Mouse (Mus musculus) skeletal muscle tissue, adult 2 months (tissue): ENCODE data around the gene S1pr1.

Experiments used
- DNase-seq: peaks from one replicate; pipeline ENCODE4 v3.0.0-alpha.2; 2012; ENCODE audit warnings: low read depth, low spot score

S1pr1 gene

DNA sequence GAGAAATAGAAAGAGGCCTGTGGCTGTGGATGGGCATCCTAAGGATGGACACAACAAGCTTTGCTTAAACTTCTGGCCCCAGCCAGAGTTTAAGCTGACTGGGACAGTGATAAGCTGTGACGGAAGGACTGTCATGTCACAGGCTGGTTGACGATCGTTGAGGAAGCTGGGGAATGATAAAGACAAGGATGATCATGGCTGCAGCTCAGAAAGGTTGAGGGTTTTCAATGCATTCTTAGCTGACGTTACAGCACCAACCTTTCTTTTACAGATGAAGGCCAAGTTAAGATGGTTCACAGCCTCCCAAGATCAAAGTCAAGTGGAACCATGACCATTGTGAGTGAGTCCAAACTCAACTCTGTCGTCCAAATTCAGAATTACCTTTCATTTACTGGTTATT, 40.2 kb downstream of the S1pr1 start:
- DNase-seq, result no peak

- no peak for DNase-seq
Observed at GRCm38 (mm10) chr3:115673663-115674157, 41.2 kb downstream of the S1pr1 start.

- DNase-seq, result no peak
Observed at GRCm38 (mm10) chr3:115672965-115673662, 41.8 kb downstream of the S1pr1 start.

DNA sequence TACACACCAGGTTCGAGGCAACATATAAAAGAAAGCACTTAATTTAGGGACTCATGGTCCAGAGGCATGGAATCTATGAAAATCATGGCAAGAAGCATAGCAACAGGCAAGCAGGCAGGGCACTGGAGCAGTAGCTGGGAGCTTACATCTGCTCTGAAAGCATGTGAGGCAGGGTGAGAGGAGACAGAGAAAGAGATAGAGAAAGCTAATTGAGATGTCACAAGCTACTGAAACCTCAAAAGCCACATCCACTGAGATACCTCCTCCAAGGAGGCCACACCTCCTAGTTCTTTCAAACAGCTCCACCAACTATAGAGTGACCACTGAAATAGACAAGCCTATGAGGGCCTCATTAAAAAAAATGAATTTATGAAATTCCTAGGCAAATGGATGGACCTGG, 45.6 kb downstream of the S1pr1 start:
- DNase-seq, result no peak

GRCm38 (mm10) chr3:115667182-115667581, 47.7 kb downstream of the S1pr1 start:
- no peak for DNase-seq

- no peak for DNase-seq
Observed at GRCm38 (mm10) chr3:115666547-115666946, 48.3 kb downstream of the S1pr1 start.

DNA sequence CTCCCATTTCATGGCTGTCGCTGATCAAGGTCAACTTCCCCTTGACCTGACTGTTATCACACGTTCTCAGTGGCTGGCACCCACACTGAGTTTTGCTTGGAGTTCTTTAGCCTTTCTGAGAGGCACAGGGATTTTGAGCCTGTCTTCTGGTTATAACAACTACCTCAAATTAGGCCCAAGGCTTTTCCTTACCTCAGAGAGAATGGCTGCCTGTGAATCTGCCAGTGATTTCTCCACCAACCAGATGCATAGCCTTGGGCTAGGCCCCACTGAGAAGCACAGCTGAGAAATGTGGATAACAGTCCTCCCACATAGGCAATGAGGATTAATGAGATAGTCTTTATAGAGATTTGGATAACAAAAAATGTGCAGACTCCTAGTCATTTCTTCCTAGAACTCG, 50.4 kb downstream of the S1pr1 start:
- DNase-seq, result no peak

- peak; percentile 43 for DNase-seq
Observed at GRCm38 (mm10) chr3:115660701-115661460, 54.0 kb downstream of the S1pr1 start.
